Mouse (Mus musculus) frontal cortex, postnatal 10 days (tissue): Measurements from ENCODE around the gene Acss1.

Experiments
- DNase-seq, 2 experiments: peaks; one replicate each; pipeline ENCODE4 v3.0.0; 2022; ENCODE audit warnings: low spot score in 2 of 2, mixed read lengths in 1 of 2

The Acss1 gene

GRCm38 (mm10) chr2:150667820-150668766 lies at the start of gene Acss1:
TSS of gene Acss1 (minus strand) at chr2:150668500.
- DNase-seq: peak; percentile 31 to 64

DNA sequence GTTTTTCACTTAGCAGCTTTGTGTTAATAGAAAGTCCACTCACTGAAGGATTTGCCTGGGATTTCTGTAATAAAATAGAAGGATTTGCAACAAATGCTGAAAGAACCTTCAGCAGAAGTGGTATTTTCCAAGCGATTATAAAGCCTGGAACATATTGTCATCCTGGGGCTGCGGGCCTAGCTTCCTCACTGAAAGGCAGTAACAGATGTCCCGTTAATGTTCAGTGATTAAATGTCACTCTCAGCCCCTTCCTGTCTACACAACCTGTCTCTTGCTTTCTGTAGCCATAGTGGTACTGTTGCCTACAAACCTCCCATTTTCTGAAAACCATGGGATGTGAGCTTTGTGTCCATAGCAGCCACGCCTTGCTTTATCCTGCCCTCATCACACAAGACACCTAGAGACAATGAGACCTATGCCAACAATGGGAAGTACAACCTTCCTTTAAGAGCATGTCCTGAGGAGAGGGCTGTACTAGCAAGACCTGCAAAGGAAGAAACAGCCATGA lies 43.9 kb upstream of the Acss1 start:
- DNase-seq: no peak

DNA sequence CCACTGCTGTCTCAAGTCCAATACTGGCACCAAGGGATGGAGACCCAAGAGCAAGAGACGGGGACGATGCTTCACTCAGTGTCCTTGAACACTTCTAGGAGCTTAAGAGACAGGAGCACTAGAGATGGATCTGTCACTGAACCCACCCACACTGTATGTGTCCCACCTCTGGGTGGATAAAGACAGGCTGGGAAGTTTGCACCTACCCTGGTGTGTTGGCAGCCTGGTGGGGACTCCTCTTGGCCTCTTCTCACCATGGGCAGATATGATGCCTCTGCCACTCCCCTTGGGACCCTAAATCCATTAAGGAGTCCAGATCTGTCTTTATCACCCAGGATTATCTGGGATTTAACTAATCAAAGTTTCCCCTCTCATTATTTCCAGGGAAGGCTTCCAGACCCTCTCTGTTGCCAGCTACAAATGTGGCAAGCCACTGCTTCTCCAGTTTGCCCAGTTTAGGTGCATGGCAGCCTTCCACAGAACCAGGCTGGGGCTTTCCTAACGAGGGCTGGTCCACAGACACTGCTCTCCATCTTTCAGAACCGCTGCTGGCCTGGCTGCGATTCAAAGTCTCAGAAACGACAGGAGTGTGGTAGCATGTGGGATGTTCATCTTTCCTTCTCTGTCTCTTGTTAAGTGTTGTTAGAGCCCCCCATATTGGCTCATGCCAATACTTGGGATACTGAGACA lies 23.3 kb upstream of the Acss1 start:
- DNase-seq: no peak

- no peak for DNase-seq
Observed at GRCm38 (mm10) chr2:150690216-150690615, 21.9 kb upstream of the Acss1 start.

DNA sequence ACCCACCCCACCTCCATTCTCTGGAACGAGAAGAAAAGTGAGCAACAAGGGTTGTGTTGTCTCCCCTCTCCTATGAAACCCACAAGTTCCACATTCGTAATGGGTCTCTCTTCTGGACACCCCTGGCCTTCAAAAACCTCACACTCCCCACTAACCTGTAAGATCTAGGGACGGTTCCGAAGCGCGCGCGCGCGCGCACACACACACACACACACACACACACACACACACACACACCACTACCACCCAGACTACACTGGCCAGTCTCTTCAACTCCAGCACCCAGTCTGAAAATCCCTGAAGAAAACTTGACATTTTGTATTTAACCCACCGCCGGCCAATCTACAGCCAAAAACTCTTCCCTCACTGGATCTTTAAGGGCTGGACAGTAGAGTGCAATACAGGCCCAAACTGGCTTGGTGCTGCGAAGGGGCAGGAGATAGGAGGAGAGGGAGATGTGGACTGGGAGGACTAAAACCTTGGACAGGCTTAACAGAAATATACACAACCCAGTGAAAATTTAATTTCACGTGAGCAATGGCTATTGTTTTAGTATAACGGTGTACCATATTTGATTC lies 21.0 kb upstream of the Acss1 start, which contains the start of gene Vsx1:
Gene Vsx1 (minus strand): TSS at position 138 of the 578 bp plus-strand sequence.
- DNase-seq: no peak

DNA sequence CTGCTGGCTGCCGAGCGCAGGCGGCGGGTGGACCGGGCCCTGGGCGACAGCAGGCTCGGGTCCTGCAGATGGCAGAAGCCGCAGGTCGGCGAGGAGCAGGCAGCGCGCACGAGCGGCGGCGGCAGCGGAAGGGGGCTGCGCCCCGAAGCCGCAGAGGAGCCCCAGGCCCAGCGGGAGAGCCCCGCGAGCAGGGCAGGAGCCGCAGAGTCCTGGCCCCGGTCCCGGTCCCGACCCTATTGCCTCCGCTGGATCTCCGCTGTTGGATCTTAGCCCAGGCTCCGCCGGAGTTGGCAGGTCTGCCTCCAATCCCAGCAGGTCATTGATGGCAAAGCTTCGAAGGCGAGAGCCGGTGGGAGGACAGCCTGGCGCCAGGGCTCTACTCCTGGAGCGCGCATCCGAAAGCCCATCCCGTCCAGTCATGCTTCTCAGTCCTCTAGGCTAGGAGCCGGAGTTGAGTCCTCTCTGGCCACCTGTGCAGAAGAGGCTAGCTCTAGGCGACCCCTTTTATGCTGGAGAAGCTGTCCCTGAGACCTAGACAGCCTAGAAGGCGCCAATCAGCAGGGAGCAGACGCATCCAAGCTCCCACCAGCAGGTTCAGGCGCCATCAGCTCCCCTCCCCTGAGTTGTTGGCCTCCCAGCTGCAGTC lies 20.4 kb upstream of the Acss1 start:
- peak; percentile 34 to 66 for DNase-seq

- DNase-seq: no peak
Observed at GRCm38 (mm10) chr2:150687871-150688540, 19.7 kb upstream of the Acss1 start.

GRCm38 (mm10) chr2:150685389-150685788 lies 17.1 kb upstream of the Acss1 start:
- DNase-seq: no peak

DNA sequence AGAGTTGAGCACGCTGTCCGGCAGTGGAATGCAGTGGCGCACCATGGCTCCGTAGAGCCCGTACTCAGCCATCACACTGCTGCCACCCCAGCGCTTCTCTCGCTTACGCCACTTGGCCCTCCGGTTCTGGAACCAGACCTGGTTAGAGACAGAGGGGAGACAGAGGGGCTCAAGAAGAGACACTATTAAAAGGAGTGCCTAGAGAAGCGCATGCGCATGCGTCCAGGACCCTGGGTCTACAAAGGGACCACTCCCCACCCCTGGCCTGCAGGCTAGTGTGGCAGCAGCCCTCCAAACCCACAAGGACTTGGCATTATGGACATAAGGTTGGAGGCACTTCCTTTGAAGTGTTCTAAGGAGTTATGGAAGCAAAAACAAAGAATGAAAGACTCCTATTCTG lies 16.2 kb upstream of the Acss1 start:
- DNase-seq: no peak

- DNase-seq: no peak
Observed at GRCm38 (mm10) chr2:150681581-150681980, 13.3 kb upstream of the Acss1 start.

- DNase-seq: peak in 1 of 2 experiments; percentile 62
Observed at GRCm38 (mm10) chr2:150678392-150678791, 10.1 kb upstream of the Acss1 start.

DNA sequence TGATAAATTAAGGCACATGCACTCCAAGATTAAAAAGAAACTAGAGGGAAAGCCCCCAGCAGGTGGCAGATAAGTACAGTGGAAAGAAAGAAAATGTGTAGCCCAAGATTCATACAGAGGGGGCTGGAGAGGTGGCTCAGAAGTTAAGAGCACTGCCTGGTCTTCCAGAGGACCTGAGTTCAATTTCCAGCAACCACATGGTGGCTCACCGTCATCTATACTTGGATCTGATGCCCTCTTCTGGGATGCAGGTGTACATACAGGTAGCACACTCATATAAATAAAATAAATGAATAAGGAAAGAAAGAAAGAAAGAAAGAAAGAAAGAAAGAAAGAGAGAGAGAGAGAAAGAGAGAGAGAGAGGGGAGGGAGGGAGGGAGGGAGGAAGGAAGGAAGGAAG lies 7.2 kb upstream of the Acss1 start:
- no peak for DNase-seq

DNA sequence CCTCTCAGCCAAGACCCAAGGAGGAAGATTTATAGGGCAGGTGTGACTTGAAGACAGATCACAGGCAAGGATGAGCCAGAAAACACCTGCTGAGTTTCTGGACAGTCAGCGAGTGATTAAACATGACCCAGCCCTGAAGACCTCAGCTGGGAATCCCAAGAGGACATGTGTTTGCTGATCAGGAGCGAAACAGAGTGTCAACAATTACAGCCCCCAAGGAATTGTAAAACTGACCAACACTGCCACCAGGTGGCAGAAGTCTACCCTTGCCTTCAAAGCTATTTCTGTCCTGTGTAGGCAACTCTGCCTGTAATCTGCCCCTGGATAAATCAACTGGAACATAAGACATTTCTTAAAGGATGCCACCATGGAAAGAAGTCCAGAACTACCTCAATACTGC lies 6.6 kb upstream of the Acss1 start:
- DNase-seq: peak in 1 of 2 experiments; percentile 62

DNA sequence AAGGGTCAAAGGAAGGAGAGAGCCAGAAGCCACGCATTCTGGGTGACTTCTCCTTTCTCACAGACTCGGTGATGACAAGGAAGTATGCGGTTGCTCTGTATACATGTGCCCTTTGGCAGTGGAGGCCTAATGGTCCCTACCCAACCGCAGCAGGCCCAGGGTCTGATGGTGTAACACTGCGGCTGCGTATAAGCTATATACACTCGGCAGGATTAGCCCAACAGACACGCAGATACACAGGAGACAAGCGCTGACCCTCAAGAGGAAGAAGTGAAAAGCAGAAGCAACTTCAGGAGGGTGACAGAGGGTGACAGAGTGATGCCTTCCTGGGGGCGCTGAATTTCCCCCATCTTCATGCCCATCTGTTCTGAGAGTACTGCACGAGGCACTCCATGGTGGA lies 5.6 kb upstream of the Acss1 start:
- DNase-seq: peak in 1 of 2 experiments; percentile 20

- no peak for DNase-seq
Observed at GRCm38 (mm10) chr2:150671609-150672290, 3.5 kb upstream of the Acss1 start.

DNA sequence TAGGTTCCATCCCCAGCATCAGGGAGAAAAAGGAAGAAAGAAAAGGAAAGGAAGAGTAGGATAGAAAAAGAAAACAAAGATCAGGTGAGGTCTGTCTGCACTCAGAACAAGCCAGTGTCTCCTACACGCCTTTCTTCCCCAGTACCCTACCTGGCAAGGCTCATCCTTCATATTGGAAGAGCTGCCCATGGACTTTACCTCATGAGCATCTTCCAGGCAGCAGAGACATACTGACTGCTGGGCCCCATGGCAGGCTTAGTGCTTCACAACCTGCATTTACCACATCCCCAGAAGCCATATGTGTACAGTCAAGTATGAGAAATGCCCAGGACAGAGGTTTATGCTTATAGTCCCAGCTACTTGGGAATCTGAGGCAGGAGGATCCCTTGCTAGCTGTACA lies 2.6 kb upstream of the Acss1 start:
- DNase-seq: no peak

DNA sequence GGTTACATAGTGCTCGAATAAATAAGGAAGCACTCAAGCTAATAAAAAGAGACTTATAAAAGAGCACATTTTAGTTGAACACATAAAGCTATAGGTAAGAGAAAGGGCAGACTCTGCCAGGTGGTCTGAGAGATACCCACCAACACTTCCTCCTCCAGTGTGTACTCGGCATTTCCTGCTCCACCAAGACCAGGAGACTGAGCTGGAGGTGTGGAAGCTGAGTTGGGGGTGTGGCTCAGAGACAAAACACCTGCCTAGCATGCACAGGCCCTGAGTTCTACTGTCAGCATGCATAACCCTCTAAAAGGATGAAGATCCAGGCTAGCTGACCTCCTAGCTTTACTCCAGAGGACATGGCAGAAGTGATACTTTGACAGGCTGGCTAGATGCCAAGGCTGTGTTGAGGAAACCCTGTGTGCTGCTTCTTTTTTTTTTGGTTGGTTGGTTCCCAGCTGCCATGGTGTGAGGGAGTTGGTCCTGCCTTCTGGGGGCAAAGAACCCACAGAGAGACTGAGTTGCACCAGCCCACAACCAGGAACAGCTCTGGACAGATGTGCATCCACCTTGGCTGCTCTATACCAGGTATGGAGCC lies 1.2 kb upstream of the Acss1 start:
- peak in 1 of 2 experiments; percentile 29 for DNase-seq

DNA sequence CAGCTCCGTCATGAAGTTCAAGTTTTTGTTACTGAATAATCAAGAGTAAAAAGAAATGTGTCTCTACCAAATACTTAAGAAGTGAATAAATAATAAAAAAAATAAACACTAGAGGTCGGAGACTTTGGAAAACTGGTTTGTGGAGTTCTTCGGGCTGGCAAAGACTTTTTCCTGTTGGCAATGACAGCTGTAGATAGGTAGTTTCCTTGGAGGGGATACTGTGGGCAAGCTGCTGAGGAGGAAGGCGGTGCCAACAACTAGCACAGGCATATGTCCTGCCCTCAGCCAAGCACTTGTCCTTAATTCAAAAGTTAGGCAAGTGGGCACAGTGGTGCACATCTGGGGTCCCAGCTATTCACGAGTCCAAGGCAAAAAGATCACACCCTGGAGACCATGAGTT lies 656 bp upstream of the Acss1 start:
- DNase-seq: no peak

DNA sequence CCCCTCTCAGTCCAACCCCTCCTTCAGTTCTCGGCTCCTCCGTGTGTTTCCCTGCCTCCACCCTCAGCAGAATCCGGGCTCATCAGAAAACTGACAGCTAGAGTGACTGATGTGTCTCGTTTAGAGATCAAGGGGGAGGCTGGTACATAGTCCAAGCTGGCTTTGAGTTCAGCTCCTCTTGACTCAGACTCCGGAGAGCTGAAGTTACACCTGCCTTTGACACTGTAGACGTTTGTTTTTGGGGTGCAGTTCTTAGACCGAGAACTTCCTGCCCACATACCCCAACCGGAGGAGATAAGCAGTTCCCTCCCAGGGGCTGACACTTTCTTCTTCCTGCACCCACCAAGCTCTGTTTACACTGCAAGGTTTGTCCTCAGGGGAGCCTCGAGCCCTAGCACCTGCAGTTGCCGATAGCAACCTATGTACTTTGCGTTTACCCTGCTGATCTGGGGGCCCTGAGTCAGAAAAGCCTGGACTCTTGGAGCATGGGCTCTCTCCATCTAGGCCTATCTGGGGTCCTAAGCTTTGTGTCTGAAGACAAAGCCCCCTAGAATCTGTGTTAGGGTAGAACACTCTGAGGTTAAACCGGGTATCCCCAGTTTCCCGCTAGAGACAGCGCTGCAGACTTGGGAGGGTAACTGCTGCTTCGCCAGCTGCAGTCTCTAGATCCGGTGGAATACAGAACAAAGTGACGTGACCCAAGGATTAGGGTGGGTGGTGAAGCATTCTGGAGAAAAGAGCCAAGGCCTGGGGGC lies 1.1 kb downstream of the Acss1 start:
- no peak for DNase-seq

- DNase-seq: no peak
Observed at GRCm38 (mm10) chr2:150666723-150667064, 1.6 kb downstream of the Acss1 start.
